Mouse (Mus musculus) heart, embryonic 11.5 days (tissue): ENCODE results near the gene Esr1. TPM values are rescaled to one million over a fixed set of nuclear protein-coding genes. Genes with fewer than 3 reads are reported as not detected.
"Not testable (repeated sequence)": the region's sequence is repeated elsewhere in the genome, so short reads cannot be mapped to it uniquely, and the experiment has no call there.

Experiments
- ATAC-seq: fragments of 200-750 bp; cut with Nextera tagmentation; replicated peaks from 2 replicates; pipeline ENCODE4 v1.8.0; 2017; ENCODE audit warnings: moderate library complexity; ENCODE audit not compliant: insufficient number of reproducible peaks, low FRiP score, low TSS enrichment
- H3K27ac ChIP-seq: fragments of 300-500 bp; sonication (generic); 2 replicates; pipeline ENCODE4 v1.5.1; 2014; ENCODE audit warnings: mild to moderate bottlenecking, low read depth, low read length
- H3K27me3 ChIP-seq: fragments of 300-500 bp; sonication (generic); 2 replicates; pipeline ENCODE4 v1.6.1; 2014; ENCODE audit warnings: mild to moderate bottlenecking, low read length, mixed read lengths; ENCODE audit not compliant: control insufficient read depth, insufficient read depth
- H3K36me3 ChIP-seq: fragments of 300-500 bp; sonication (generic); 2 replicates; pipeline ENCODE4 v1.6.1; 2014; ENCODE audit warnings: mild to moderate bottlenecking, low read length, moderate library complexity, mixed read lengths; ENCODE audit not compliant: control insufficient read depth, insufficient read depth
- H3K4me1 ChIP-seq: fragments of 300-500 bp; sonication (generic); 2 replicates; pipeline ENCODE4 v1.6.1; 2014; ENCODE audit warnings: low read length; ENCODE audit not compliant: control insufficient read depth, insufficient read depth
- H3K4me2 ChIP-seq: fragments of 300-500 bp; sonication (generic); 2 replicates; pipeline ENCODE4 v1.6.1; 2014; ENCODE audit warnings: mild to moderate bottlenecking, moderate library complexity
- H3K4me3 ChIP-seq: fragments of 300-500 bp; sonication (generic); 2 replicates; pipeline ENCODE4 v1.5.1; 2014; ENCODE audit warnings: low read depth, low read length
- H3K9ac ChIP-seq: fragments of 300-500 bp; sonication (generic); 2 replicates; pipeline ENCODE4 v1.6.1; 2014; ENCODE audit warnings: mild to moderate bottlenecking, low read depth, low read length, moderate library complexity
- H3K9me3 ChIP-seq: fragments of 300-500 bp; sonication (generic); replicated peaks from 2 replicates; pipeline ENCODE4 v1.6.1; 2016; ENCODE audit warnings: low read length; ENCODE audit not compliant: control insufficient read depth
- WGBS: fragments of 180-500 bp; shearing (Covaris S2); extraction: QIAGEN DNeasy Blood & Tissue Kit; methylation state at CpG from one replicate; pipeline ENCODE4 v1.1.7; 2014; ENCODE audit not compliant: insufficient replicate concordance; 5-methylcytosine and 5-hydroxymethylcytosine counted together
- polyA plus RNA-seq: library from polyadenylated mRNA; unstranded; fragments of >200 nt; fragmentation: Nextera tagmentation; extraction: Ambion mirVana; gene quantifications from 2 replicates; pipeline ENCODE4 v1.2.1, GENCODE M21; 2014

The Esr1 gene
- polyA plus RNA-seq, 1 experiment from 2014 or later: 1.3 TPM

- ATAC-seq: no peak
- WGBS: 53% methylated on average over 2 of the region's 2 CpGs
- Histone ChIP-seq H3K4me2 (no peak overlapping the region), H3K36me3 (no peaks in the 10 kb centered on the region), H3K9me3 (no peaks in the 10 kb centered on the region), H3K4me3 (no peak overlapping the region), H3K27me3 (no peaks in the 10 kb centered on the region), H3K4me1 (no peaks in the 10 kb centered on the region), H3K9ac (no peak overlapping the region), H3K27ac (no peak overlapping the region)
These were observed 120.9 kb downstream of the Esr1 start for GRCm38 (mm10) chr10:4732328-4732727.

DNA sequence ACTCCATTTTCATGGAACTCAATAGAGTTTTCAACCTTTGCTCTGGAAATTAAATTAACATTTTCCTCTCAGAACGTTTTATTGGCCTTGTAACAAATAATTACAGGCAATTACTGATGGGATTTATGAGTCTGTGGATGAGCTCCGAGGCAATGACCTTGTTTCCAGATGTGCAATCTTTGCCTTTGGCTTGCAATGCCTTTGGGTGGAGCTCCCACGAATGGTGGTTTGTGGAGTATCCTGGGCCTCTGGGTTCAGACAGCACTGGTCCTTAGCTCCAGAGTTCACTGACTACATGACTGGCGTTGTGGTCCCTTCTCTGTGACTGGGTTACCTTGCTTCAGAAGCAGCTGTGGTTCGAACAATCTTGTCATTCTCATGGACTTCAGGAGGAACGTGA lies 122.6 kb downstream of the Esr1 start:
- Histone ChIP-seq H3K9me3 (no peaks in the 10 kb centered on the region), H3K9ac (no peak overlapping the region), H3K27me3 (no peaks in the 10 kb centered on the region), H3K4me1 (no peaks in the 10 kb centered on the region), H3K4me3 (no peak overlapping the region), H3K4me2 (no peak overlapping the region), H3K27ac (no peak overlapping the region), H3K36me3 (no peaks in the 10 kb centered on the region)
- no peak for ATAC-seq
- WGBS: 73% methylated on average over 6 of the region's 6 CpGs

- Histone ChIP-seq H3K9ac (no peak overlapping the region), H3K4me3 (no peak overlapping the region), H3K4me1 (no peaks in the 10 kb centered on the region), H3K36me3 (no peaks in the 10 kb centered on the region), H3K27ac (no peak overlapping the region), H3K4me2 (no peak overlapping the region), H3K9me3 (no peaks in the 10 kb centered on the region), H3K27me3 (no peaks in the 10 kb centered on the region)
- WGBS: 71% methylated on average over 2 of the region's 2 CpGs
- ATAC-seq: no peak
These were observed 123.5 kb downstream of the Esr1 start for GRCm38 (mm10) chr10:4734942-4735341.

DNA sequence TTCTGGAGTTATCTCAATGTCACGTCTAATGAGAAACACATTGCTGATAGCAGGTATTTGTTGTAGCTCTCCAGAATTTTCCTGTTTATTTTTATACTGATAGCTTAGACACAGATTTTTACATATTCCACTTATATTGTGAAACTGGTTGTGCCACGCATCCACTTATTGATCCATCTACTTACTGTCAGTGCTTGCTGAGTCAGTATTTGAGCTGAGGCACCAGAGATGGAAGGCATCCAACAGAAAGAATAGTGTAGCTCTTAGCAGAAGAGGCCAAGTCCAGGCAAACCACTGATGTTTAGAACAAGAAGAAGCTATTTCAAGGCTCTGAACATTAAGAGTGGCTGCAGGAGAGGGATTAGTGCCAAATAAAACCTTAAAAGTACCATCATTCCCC lies 126.9 kb downstream of the Esr1 start:
- ATAC-seq: no peak
- Histone ChIP-seq H3K27ac (no peak overlapping the region), H3K4me2 (no peak overlapping the region), H3K4me1 (no peaks in the 10 kb centered on the region), H3K27me3 (no peaks in the 10 kb centered on the region), H3K36me3 (no peaks in the 10 kb centered on the region), H3K9ac (no peak overlapping the region), H3K9me3 (no peaks in the 10 kb centered on the region), H3K4me3 (no peak overlapping the region)
- 83% methylated on average over 2 of the region's 2 CpGs for WGBS

DNA sequence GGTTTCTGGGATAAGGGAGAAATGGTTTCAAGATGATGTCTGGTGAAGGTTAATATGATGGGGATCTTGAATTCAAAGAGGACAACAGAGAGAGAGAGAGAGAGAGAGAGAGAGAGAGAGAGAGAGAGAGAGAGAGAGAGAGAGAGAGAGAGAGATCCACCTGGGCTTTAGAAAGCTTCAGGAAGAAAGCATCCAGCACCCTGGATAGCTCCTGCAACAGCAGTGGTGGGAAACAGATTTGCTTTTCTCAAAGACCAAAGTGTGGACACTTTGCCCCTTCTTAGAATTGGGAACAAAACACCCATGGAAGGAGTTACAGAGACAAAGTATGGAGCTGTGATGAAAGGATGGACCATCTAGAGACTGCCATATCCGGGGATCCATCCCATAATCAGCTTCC lies 139.7 kb downstream of the Esr1 start:
- 60% methylated on average over 1 of the region's 1 CpGs for WGBS
- H3K4me1 ChIP-seq, ATAC-seq, H3K9me3 ChIP-seq, H3K9ac ChIP-seq, H3K27me3 ChIP-seq, H3K36me3 ChIP-seq, H3K27ac ChIP-seq, H3K4me2 ChIP-seq, H3K4me3 ChIP-seq: not testable (repeated sequence)

- Histone ChIP-seq H3K9me3 (no peaks in the 10 kb centered on the region), H3K27ac (no peak overlapping the region), H3K27me3 (no peaks in the 10 kb centered on the region), H3K4me2 (no peak overlapping the region), H3K4me1 (no peaks in the 10 kb centered on the region), H3K36me3 (no peaks in the 10 kb centered on the region), H3K9ac (no peak overlapping the region), H3K4me3 (no peak overlapping the region)
- WGBS: 75% methylated on average over 4 of the region's 4 CpGs
- ATAC-seq: no peak
These were observed 141.6 kb downstream of the Esr1 start for GRCm38 (mm10) chr10:4752977-4753376.

DNA sequence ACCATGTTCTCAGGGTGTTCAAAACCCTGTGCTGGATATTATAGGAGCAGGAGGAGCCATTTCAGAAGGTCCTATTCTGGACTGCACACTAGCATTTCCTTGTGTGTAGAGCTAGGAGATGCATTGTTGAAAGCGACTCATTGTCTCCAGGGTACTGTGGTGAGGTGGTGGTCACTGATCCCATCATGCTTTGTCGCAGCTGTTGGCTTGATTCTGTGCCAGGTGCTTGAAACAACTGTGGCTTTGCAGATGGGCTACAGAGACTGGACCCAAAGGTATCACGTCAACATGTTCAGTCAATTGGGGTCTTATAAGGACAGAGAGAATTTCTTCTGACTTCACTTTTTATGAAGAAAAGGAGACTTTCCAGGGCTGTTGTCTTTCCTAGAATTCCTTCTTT lies 164.1 kb downstream of the Esr1 start:
- ATAC-seq: no peak
- Histone ChIP-seq H3K36me3 (no peaks in the 10 kb centered on the region), H3K9ac (no peak overlapping the region), H3K27me3 (no peaks in the 10 kb centered on the region), H3K9me3 (no peaks in the 10 kb centered on the region), H3K4me3 (no peak overlapping the region), H3K4me1 (no peaks in the 10 kb centered on the region), H3K4me2 (no peak overlapping the region), H3K27ac (no peak overlapping the region)
- 78% methylated on average over 3 of the region's 3 CpGs for WGBS

DNA sequence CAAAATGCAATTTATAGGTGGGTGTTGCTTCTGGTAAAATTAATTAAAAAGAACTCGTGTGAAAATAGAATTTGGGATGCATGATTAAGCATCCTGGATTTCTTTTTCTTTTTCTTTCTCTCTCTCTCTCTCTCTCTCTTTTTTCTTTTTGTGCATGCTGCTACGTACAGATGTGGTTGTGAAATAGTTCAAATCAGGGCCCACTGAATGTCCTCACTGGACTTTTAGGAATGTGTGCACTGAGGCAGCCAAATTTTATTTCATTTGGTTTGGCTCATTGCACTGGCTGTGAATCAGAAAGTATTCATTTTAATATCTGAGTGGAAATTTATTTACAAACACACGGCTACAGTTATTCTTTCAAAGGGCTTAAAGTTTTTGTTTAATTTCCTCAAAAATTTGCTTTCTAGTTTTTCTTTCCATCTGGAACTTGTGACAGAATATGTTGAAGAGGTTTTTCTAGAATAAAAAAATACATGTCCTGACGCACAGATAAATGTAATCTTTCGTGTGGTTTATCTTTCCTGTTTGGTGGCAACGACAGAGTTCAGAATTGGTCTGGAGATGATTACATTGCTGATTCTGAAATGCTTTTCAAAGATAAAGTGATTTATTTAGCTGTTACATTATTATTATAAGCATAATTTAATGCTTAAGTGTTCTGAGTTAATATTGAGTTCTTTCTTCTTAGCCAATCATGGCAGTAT lies 164.8 kb downstream of the Esr1 start:
- Histone ChIP-seq H3K4me3 (no peak overlapping the region), H3K9me3 (no peaks in the 10 kb centered on the region), H3K4me2 (no peak overlapping the region), H3K27me3 (no peaks in the 10 kb centered on the region), H3K9ac (no peak overlapping the region), H3K27ac (no peak overlapping the region), H3K36me3 (no peaks in the 10 kb centered on the region), H3K4me1 (no peaks in the 10 kb centered on the region)
- no peak for ATAC-seq
- WGBS: 70% methylated on average over 6 of the region's 6 CpGs

DNA sequence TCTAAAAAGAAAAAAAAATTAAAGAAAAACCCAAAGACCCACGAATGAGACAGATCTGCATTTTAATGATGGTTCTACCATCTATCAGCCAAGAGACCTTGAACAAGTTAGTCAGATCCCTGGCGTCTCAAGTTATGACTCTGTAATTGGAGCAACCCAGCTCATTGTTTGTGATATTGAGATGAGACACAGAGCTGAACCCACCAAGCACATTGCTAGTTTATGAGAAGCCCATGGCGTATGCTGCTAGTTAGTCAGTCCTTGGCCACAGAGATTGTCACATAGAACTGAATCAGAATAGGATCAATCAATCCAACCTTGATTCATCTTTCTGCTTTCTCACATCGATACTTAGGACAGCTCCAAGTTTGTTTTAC lies 165.3 kb downstream of the Esr1 start:
- H3K27me3 ChIP-seq: no peaks in the 10 kb centered on the region
- H3K4me2 ChIP-seq: no peak overlapping the region
- no peak for ATAC-seq
- no peak overlapping the region for H3K9ac ChIP-seq
- H3K36me3 ChIP-seq: no peaks in the 10 kb centered on the region
- WGBS: 71% methylated on average over 4 of the region's 4 CpGs
- H3K4me1 ChIP-seq: no peaks in the 10 kb centered on the region
- no peak overlapping the region for H3K27ac ChIP-seq
- H3K4me3 ChIP-seq: no peak overlapping the region
- H3K9me3 ChIP-seq: no peaks in the 10 kb centered on the region
